Mouse (Mus musculus): Measurements from ENCODE around the gene Otud7b.
A peak's percentile ranks its signal among the peaks of the same experiment; 100 is the strongest.

Gene Otud7b

GRCm38 (mm10) chr3:96104261-96105065 lies at the start of gene Otud7b:
Gene Otud7b, plus strand, starts transcription at chr3:96104527.
- DNase-seq (ENCODE audit: low read depth, low spot score) = peak; percentile 42

DNA sequence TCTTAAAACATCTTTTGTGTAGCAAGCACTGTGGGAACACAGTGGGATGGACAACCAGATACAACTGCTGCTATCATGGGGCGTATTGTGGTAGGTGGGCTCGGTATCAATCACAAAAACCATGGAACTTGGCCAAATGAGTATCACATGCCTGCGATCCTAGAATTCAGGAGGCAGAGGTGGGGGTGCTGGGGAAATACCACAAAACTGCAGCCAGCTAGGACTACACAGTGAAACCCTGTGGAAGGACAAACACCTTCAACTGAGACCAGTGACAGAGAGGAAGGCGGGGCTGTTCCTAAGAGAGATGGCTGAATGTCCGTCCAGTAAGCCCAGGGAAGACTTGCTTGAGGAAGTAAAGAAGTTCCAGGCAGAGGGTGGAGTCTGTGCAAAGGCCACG lies 49.0 kb upstream of the Otud7b start:
- DNase-seq (ENCODE audit: low read depth, low spot score) = no peak

DNA sequence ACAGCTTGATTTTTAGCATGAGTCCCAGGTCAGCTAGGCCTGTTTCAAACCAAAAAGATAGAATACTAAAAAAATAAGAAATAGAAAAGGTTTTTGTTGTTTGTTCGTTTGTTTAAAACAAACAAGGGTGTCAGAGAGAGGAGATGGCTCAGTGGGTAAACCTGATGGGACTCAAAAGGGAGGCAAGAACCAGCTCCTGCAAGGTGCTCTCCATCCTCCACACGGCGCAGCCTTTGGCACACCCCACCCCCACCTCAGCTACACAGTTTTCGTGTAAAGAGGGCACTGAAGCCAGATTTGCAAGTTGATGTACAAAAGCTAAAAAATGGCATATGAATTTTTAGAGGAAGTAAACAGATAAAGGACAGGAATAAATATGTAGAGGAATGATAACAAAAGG lies 48.3 kb upstream of the Otud7b start:
- DNase-seq (ENCODE audit: low read depth, low spot score) = no peak

- peak; percentile 75 for DNase-seq (ENCODE audit: low read depth, low spot score)
These were observed 46.6 kb upstream of the Otud7b start for GRCm38 (mm10) chr3:96057747-96058204.

GRCm38 (mm10) chr3:96058231-96058896 lies 46.0 kb upstream of the Otud7b start, which contains the start of gene Vps45:
Gene Vps45, minus strand, starts transcription at chr3:96058466.
- DNase-seq (ENCODE audit: low read depth, low spot score) = peak; percentile 20

DNA sequence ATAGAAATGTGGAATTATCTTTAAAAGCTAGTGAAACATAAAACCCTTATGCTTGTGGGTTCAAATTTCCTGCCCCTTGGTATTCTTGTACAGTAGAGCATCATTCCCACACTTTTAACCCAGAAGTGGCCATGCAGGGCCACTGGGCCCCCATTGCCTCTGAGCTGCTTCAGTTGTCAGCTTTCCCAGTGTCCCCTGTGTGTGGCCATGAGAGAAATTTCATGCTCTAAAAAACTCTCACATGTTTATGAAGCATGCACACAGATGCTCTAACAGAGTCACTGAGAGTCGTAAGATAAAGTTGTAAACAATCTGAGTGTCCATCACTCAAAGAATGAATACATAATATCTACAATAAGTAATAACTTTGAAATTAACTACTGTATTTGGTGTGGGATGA lies 44.2 kb upstream of the Otud7b start:
- no peak for DNase-seq (ENCODE audit: low read depth, low spot score)

- no peak for DNase-seq (ENCODE audit: low read depth, low spot score)
These were observed 41.0 kb upstream of the Otud7b start for GRCm38 (mm10) chr3:96063299-96063698.

- DNase-seq (ENCODE audit: low read depth, low spot score) = no peak
These were observed 40.1 kb upstream of the Otud7b start for GRCm38 (mm10) chr3:96064217-96064616.

- no peak for DNase-seq (ENCODE audit: low read depth, low spot score)
These were observed 39.2 kb upstream of the Otud7b start for GRCm38 (mm10) chr3:96065147-96065546.

- DNase-seq (ENCODE audit: low read depth, low spot score) = peak; percentile 43
These were observed 38.5 kb upstream of the Otud7b start for GRCm38 (mm10) chr3:96065754-96066375.

GRCm38 (mm10) chr3:96066741-96067140 lies 37.6 kb upstream of the Otud7b start:
- DNase-seq (ENCODE audit: low read depth, low spot score) = no peak

DNA sequence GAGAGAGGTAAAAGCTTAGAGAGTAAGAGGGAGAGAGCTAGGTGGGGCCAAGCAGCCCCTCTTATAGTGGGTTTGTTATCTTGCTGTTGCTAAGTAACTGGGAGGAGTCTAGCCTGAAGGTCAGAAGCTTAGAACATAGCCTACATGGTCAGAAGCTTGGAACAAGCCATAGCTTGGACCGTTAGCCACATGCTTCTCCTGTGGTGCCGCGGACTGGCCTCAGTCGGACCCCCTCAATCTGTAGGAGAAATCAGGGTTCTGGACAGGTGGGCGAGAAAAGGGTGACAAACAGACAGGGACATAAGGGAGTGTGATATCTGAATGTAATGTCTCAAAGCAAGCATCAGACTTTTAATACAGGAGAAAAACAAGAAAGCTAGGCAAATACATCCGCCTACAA lies 35.3 kb upstream of the Otud7b start:
- DNase-seq (ENCODE audit: low read depth, low spot score) = no peak

DNA sequence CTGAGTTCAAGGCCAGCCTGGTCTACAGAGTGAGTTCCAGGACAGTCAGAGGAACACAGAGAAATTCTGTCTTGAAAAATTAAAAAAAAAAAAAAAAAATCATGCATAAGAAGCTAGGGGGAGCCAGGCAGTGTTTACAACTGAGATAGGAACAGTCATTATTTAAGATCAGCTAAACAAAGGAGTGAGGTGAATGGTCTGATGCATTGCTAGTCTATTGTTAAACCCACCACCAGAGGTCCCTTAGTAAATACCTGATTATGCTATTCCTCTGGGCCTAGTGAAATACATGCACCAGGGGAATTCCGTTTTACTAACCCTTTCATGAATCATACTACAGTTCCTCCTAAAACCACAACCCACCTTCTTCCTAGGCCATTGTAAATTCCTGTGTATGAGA lies 34.8 kb upstream of the Otud7b start:
- no peak for DNase-seq (ENCODE audit: low read depth, low spot score)

- DNase-seq (ENCODE audit: low read depth, low spot score) = no peak
These were observed 34.1 kb upstream of the Otud7b start for GRCm38 (mm10) chr3:96070241-96070640.

GRCm38 (mm10) chr3:96072921-96073486 lies 31.3 kb upstream of the Otud7b start:
- DNase-seq (ENCODE audit: low read depth, low spot score) = no peak

DNA sequence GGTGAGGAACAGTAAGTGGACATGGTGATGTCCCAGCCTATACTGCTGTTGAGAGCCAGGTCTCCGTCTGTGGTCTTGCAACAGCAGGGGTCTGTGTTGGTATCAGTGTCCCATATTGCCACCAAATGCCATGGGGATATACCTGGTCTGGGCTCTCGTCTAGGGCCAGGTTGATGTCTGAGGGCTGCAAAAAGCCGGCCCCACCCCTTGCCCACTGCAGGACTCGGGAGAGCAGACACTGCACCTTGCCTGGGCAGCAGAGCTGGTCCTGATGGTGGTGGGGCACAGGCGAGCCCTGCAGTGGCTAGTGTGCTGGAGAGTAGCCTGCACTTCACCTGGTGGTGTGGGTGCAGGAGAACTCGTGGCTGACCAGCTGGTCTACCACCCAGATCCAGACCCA lies 26.3 kb upstream of the Otud7b start:
- no peak for DNase-seq (ENCODE audit: low read depth, low spot score)

- DNase-seq (ENCODE audit: low read depth, low spot score) = no peak
These were observed 25.6 kb upstream of the Otud7b start for GRCm38 (mm10) chr3:96078711-96079110.

- DNase-seq (ENCODE audit: low read depth, low spot score) = no peak
These were observed 23.3 kb upstream of the Otud7b start for GRCm38 (mm10) chr3:96081006-96081405.

DNA sequence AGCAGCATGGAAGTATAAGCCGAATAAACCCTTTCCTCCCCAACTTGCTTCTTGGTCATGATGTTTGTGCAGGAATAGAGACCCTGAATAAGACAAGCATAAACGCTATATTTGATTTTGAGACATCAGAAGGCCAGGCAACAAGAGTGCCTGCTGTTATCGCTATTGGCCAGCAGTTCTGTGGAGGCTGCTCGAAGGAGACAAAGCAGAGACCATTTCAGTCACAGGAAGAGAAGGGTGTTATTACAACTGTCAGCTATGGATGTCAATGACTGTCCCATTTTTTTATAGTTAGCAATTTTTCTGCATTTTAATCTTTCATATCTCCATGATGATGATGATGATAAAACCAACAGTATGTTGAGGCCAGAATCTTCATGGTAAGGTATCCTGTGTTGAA lies 22.7 kb upstream of the Otud7b start:
- no peak for DNase-seq (ENCODE audit: low read depth, low spot score)

- DNase-seq (ENCODE audit: low read depth, low spot score) = no peak
These were observed 22.2 kb upstream of the Otud7b start for GRCm38 (mm10) chr3:96082100-96082499.

DNA sequence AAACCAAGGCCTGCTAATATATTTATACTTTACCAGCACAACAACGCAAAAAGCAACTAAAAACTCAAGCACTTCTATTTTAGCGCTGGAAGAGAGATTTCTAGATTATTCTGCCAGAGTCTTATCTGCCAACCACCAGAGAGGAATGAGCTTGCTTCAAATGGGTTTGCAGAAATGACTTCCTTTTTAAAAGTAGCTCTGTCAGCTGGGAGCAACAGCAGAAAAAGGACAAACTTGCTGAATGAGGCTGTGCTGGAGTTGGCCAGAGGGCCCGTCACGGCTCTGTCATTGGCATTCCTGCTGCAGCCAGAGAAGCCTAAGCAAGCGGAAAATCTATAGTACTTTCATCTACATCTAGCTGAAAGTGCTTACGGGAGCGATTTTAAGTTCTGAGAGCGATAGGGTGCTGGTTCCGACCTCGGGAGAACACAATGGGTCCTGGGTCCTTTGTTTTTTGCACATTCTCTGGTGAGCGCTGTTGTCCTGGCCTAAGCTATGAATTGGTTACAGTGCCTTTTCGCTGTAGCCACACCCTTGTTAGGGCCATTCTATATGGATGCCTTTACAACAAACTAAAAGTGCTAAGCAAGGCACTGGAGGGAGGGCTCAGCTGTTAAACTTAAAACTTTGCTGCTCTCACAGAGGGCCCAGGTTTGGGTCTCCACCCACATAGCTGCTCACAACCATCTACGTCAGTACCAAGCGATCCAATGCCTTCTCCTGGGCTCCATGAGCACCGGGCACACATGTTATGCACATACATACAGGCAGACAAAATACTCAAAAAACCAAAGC lies 21.4 kb upstream of the Otud7b start:
- DNase-seq (ENCODE audit: low read depth, low spot score) = no peak

Measured in brain, embryonic 18.5 days (tissue).